Mouse (Mus musculus) G1E-ER4 (cell line): ENCODE results near the gene Cfap44. TPM values are rescaled to one million over a fixed set of nuclear protein-coding genes. Genes with fewer than 3 reads are reported as not detected.

Experiments
- GATA1 ChIP-seq: IDR thresholded peaks from one replicate; pipeline ENCODE4 v1.8.0; 2012; ENCODE audit warnings: low read length, inconsistent platforms
- polyA plus RNA-seq: library from polyadenylated mRNA; stranded (reverse); fragments of >175 nt; gene quantifications from 2 replicates; pipeline ENCODE4 v1.2.3, GENCODE M21; 2012

The Cfap44 gene
- polyA plus RNA-seq, 1 experiment, result not detected

GRCm38 (mm10) chr16:44481599-44482593 is 87.3 kb downstream of the Cfap44 start:
- TF ChIP-seq GATA1, result no peak

GRCm38 (mm10) chr16:44484079-44484478 is 89.5 kb downstream of the Cfap44 start:
- no peak for TF ChIP-seq GATA1

- no peak for TF ChIP-seq GATA1
Measured at GRCm38 (mm10) chr16:44484831-44485230, 90.2 kb downstream of the Cfap44 start.

GRCm38 (mm10) chr16:44485691-44486090 is 91.1 kb downstream of the Cfap44 start:
- no peak for TF ChIP-seq GATA1

- TF ChIP-seq GATA1, result no peak
Measured at GRCm38 (mm10) chr16:44486612-44487011, 92.0 kb downstream of the Cfap44 start.

- no peak for TF ChIP-seq GATA1
Measured at GRCm38 (mm10) chr16:44487194-44487593, 92.6 kb downstream of the Cfap44 start.

GRCm38 (mm10) chr16:44491051-44491450 is 96.5 kb downstream of the Cfap44 start:
- TF ChIP-seq GATA1, result no peak

- TF ChIP-seq GATA1, result no peak
Measured at GRCm38 (mm10) chr16:44492151-44492550, 97.6 kb downstream of the Cfap44 start.

GRCm38 (mm10) chr16:44492706-44493105 is 98.1 kb downstream of the Cfap44 start:
- no peak for TF ChIP-seq GATA1

- TF ChIP-seq GATA1, result no peak
Measured at GRCm38 (mm10) chr16:44493868-44494267, 99.3 kb downstream of the Cfap44 start.

GRCm38 (mm10) chr16:44494441-44495108 is 100.0 kb downstream of the Cfap44 start:
- no peak for TF ChIP-seq GATA1

GRCm38 (mm10) chr16:44496971-44497464 is 102.4 kb downstream of the Cfap44 start:
- TF ChIP-seq GATA1, result no peak

- TF ChIP-seq GATA1, result no peak
Measured at GRCm38 (mm10) chr16:44498447-44498846, 103.9 kb downstream of the Cfap44 start.

GRCm38 (mm10) chr16:44501783-44502182 is 107.2 kb downstream of the Cfap44 start:
- no peak for TF ChIP-seq GATA1

GRCm38 (mm10) chr16:44502325-44502724 is 107.7 kb downstream of the Cfap44 start:
- TF ChIP-seq GATA1, result no peak

GRCm38 (mm10) chr16:44502895-44503575 is 108.4 kb downstream of the Cfap44 start:
- TF ChIP-seq GATA1, result no peak
